Mouse (Mus musculus) frontal cortex, postnatal 36 days (tissue): ENCODE measurements around the gene Tmcc3.
A peak's percentile ranks its signal among the peaks of the same experiment; 100 is the strongest.

Experiments used
- DNase-seq, 2 experiments: peaks; one replicate each; pipeline ENCODE4 v3.0.0; 2022; ENCODE audit warnings: low spot score in 2 of 2

Gene Tmcc3

GRCm38 (mm10) chr10:94415950-94416844 is 104.4 kb downstream of the Tmcc3 start:
- peak in 1 of 2 experiments; percentile 9 for DNase-seq

GRCm38 (mm10) chr10:94417643-94418042 is 105.9 kb downstream of the Tmcc3 start:
- DNase-seq = no peak

GRCm38 (mm10) chr10:94426000-94426920 is 114.5 kb downstream of the Tmcc3 start:
- peak; percentile 58 to 68 for DNase-seq

- DNase-seq = no peak
Measured at GRCm38 (mm10) chr10:94426921-94427270, 115.1 kb downstream of the Tmcc3 start.

GRCm38 (mm10) chr10:94428186-94428942 is 116.6 kb downstream of the Tmcc3 start:
- peak in 1 of 2 experiments; percentile 13 for DNase-seq

- DNase-seq = no peak
Measured at GRCm38 (mm10) chr10:94430566-94430965, 118.8 kb downstream of the Tmcc3 start.

GRCm38 (mm10) chr10:94432933-94433332 is 121.2 kb downstream of the Tmcc3 start:
- no peak for DNase-seq

- no peak for DNase-seq
Measured at GRCm38 (mm10) chr10:94433901-94434300, 122.2 kb downstream of the Tmcc3 start.

GRCm38 (mm10) chr10:94442725-94443124 is 131.0 kb downstream of the Tmcc3 start:
- peak in 1 of 2 experiments; percentile 15 for DNase-seq

GRCm38 (mm10) chr10:94443453-94443852 is 131.7 kb downstream of the Tmcc3 start:
- DNase-seq = no peak

GRCm38 (mm10) chr10:94445192-94445591 is 133.4 kb downstream of the Tmcc3 start:
- no peak for DNase-seq

GRCm38 (mm10) chr10:94446379-94447008 is 134.7 kb downstream of the Tmcc3 start:
- no peak for DNase-seq

GRCm38 (mm10) chr10:94449676-94450075 is 137.9 kb downstream of the Tmcc3 start:
- no peak for DNase-seq

- DNase-seq = no peak
Measured at GRCm38 (mm10) chr10:94450781-94451180, 139.0 kb downstream of the Tmcc3 start.

- no peak for DNase-seq
Measured at GRCm38 (mm10) chr10:94457454-94457853, 145.7 kb downstream of the Tmcc3 start.

- peak in 1 of 2 experiments; percentile 11 for DNase-seq
Measured at GRCm38 (mm10) chr10:94458690-94459089, 146.9 kb downstream of the Tmcc3 start.

GRCm38 (mm10) chr10:94461378-94461777 is 149.6 kb downstream of the Tmcc3 start:
- no peak for DNase-seq

GRCm38 (mm10) chr10:94461871-94462270 is 150.1 kb downstream of the Tmcc3 start:
- DNase-seq = no peak

- DNase-seq = no peak
Measured at GRCm38 (mm10) chr10:94462386-94463064, 150.8 kb downstream of the Tmcc3 start.

- DNase-seq = no peak
Measured at GRCm38 (mm10) chr10:94463410-94463809, 151.7 kb downstream of the Tmcc3 start.

- DNase-seq = no peak
Measured at GRCm38 (mm10) chr10:94465646-94466045, 153.9 kb downstream of the Tmcc3 start.
